Mouse (Mus musculus) forebrain, embryonic 16.5 days (tissue): Measurements from ENCODE around the gene Mrln. TPM values are rescaled to one million over a fixed set of nuclear protein-coding genes. Genes with fewer than 3 reads are reported as not detected.

ENCODE experiments used
- ATAC-seq: fragments of 200-750 bp; cut with Nextera tagmentation; 2 replicates; pipeline ENCODE4 v1.8.0; 2017; ENCODE audit warnings: mild to moderate bottlenecking, moderate library complexity
- H3K27ac ChIP-seq: fragments of 300-500 bp; sonication (generic); 2 replicates; pipeline ENCODE4 v1.5.1; 2014; ENCODE audit warnings: low read length, control low read depth
- H3K27me3 ChIP-seq: fragments of 300-500 bp; sonication (generic); replicated peaks from 2 replicates; pipeline ENCODE4 v1.6.1; 2014; ENCODE audit warnings: low read length; ENCODE audit not compliant: control insufficient read depth, insufficient read depth
- H3K36me3 ChIP-seq: fragments of 300-500 bp; sonication (generic); 2 replicates; pipeline ENCODE4 v1.6.1; 2014; ENCODE audit not compliant: control insufficient read depth, insufficient read depth
- H3K4me1 ChIP-seq: fragments of 300-500 bp; sonication (generic); replicated peaks from 2 replicates; pipeline ENCODE4 v1.6.1; 2014; ENCODE audit warnings: low read length; ENCODE audit not compliant: control insufficient read depth, insufficient read depth
- H3K4me2 ChIP-seq: fragments of 300-500 bp; sonication (generic); 2 replicates; pipeline ENCODE4 v1.6.1; 2014; ENCODE audit warnings: mild to moderate bottlenecking, low read length, control low read depth
- H3K4me3 ChIP-seq: fragments of 300-500 bp; sonication (generic); replicated peaks from 2 replicates; pipeline ENCODE4 v1.5.1; 2014; ENCODE audit warnings: mild to moderate bottlenecking, low read length, control low read depth
- H3K9ac ChIP-seq: fragments of 300-500 bp; sonication (generic); replicated peaks from 2 replicates; pipeline ENCODE4 v1.6.1; 2014; ENCODE audit warnings: low read depth, low read length, control low read depth
- H3K9me3 ChIP-seq: fragments of 300-500 bp; sonication (generic); 2 replicates; pipeline ENCODE4 v1.6.1; 2016; ENCODE audit warnings: low read length; ENCODE audit not compliant: control insufficient read depth
- WGBS: fragments of 180-500 bp; shearing (Covaris S2); extraction: QIAGEN DNeasy Blood & Tissue Kit; methylation state at CpG from one replicate; pipeline ENCODE4 v1.1.7; 2014; 5-methylcytosine and 5-hydroxymethylcytosine counted together
- polyA plus RNA-seq: library from polyadenylated mRNA; unstranded; fragments of >200 nt; fragmentation: Nextera tagmentation; extraction: Ambion mirVana; gene quantifications from 2 replicates; pipeline ENCODE4 v1.2.1, GENCODE M21; 2015

Mrln gene
- polyA plus RNA-seq, 1 experiment from 2014 or later = not detected

DNA sequence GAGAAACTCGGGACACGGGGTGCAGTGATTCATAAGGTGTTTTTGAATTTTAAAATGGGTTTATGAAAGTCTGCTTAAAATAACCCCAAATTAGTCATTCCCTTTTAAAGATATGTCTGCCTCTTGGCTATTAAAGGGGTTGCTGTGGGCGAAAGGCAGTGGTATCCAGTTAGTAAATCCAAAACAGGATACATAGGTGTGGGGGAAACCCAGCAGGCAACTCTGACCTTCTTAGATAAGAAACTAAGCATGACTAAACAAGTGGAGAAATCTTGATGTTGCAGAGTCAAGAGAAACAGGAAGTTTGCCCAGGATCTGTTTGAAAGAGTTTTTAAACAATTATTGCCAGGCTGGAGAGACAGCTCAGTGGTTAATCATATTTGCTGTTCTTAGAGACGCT, 52.6 kb downstream of the Mrln start:
- WGBS = 91% methylated on average over 4 of the region's 4 CpGs
- no peaks in the 10 kb centered on the region for H3K27me3 ChIP-seq
- no peak for ATAC-seq
- H3K36me3 ChIP-seq = no peaks in the 10 kb centered on the region
- no peaks in the 10 kb centered on the region for H3K9me3 ChIP-seq
- H3K4me3 ChIP-seq = no peak overlapping the region
- H3K27ac ChIP-seq = no peak overlapping the region
- no peak overlapping the region for H3K9ac ChIP-seq
- no peak overlapping the region for H3K4me2 ChIP-seq
- no peaks in the 10 kb centered on the region for H3K4me1 ChIP-seq

DNA sequence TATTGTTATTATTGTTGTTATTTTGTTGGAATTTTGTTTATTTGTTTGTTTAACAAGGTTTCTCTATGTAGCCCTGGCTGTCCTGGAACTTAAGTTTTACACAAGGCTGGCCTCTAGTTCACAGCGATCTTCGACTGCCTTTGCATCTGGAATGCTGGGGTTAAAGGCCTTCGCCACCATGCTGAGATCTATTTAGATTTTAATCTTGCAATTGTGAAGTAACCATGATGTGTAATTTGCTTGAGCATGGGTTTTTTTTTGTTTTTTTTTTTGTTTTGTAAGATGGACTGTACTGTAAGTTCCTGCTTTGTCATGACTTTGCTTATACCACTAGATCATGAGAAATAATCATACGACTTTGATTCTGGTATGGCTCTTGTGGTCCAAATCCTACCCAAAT, 56.4 kb downstream of the Mrln start:
- Histone ChIP-seq H3K9ac (no peak overlapping the region), H3K4me2 (no peak overlapping the region), H3K4me1 (no peaks in the 10 kb centered on the region), H3K4me3 (no peak overlapping the region), H3K36me3 (no peaks in the 10 kb centered on the region), H3K27me3 (no peaks in the 10 kb centered on the region), H3K27ac (no peak overlapping the region), H3K9me3 (no peaks in the 10 kb centered on the region)
- no peak for ATAC-seq
- 58% methylated on average over 4 of the region's 4 CpGs for WGBS

DNA sequence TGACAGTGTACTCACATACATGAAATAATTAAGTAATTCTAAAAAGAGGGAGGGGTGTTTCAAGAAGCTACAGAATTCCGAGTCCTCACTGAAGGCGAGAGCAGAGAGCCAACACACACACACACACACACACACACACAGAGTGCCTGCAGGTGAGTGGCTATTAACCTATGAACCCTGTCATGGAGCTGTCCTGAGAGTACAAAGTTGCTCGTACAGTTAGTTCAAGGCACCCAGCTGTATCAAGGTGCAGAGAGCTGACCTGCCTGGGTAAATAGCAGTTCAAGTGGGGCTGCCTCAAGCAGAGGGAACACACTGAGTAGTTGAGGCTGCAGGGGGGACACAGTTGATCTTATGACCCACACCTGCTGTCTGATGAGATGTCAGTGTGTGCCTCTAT, 57.6 kb downstream of the Mrln start:
- Histone ChIP-seq H3K9ac (no peak overlapping the region), H3K4me3 (no peak overlapping the region), H3K4me2 (no peak overlapping the region), H3K27me3 (no peaks in the 10 kb centered on the region), H3K36me3 (no peaks in the 10 kb centered on the region), H3K4me1 (no peaks in the 10 kb centered on the region), H3K27ac (no peak overlapping the region), H3K9me3 (no peaks in the 10 kb centered on the region)
- no peak for ATAC-seq
- 88% methylated on average over 3 of the region's 3 CpGs for WGBS

DNA sequence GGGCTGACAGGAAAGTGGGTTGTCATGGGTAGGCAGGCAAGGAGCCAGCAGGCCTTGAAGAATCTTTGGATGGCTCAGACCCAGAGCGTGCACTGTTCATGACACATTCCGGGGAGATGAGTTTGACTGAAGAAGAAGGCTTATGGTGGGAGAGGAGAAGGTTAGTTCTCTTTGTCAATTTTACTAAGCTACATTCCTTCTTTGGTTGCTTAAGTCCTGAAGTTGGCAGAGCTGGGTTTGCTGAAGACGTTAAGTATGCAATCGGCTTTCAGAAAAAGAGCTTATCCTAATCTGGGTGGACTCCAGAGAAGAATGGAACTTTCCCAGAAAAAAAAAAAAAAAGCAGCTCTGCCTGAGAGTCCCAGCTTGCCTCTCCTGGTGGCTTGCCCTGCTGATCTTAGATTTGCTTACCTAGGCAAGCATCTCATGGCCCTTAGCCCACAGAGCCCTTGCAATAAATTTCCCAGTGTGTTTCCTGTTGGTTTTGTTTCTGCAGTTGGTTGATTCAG, 59.3 kb downstream of the Mrln start:
- no peaks in the 10 kb centered on the region for H3K27me3 ChIP-seq
- ATAC-seq = no peak

DNA sequence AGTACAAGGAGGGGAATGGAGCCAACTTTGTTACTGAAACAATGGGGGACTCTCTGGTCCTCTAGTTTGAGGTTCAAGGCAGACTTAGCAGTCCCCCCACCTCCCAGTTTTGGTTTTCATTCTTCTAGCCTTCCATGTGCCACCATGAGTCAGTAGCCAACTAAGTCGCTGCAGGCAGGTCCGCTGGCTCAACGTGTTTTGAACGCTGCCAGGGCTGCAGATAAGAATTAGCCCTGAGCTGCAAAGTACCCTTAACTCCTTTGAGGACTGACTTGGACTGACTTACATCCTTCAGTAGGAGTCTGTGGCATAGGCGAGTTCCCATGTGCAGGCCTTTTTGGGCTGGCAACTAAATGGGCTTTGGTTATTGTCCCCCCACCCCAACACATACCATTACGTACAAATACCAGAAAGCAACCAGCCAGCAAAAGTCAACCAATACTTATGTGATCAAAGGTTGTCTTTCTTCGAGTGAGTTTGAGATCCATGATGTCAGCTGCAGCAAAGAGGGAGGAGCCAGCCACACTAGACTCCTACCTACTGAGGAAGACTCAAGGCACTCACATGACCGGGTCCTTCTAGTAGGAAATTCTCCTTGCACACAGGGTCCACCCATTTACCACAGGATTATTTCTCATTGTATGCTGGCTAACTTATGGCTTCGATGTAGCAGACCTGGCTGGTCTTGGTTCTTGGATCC, 60.0 kb downstream of the Mrln start:
- no peak overlapping the region for H3K9ac ChIP-seq
- no peaks in the 10 kb centered on the region for H3K36me3 ChIP-seq
- no peak overlapping the region for H3K4me3 ChIP-seq
- H3K27me3 ChIP-seq = no peaks in the 10 kb centered on the region
- no peaks in the 10 kb centered on the region for H3K9me3 ChIP-seq
- H3K4me1 ChIP-seq = peaks cover 4% of the 10 kb centered on the region; the same call in 1 of the 2 replicates
- no peak for ATAC-seq
- WGBS = 84% methylated on average over 9 of the region's 9 CpGs
- no peak overlapping the region for H3K27ac ChIP-seq
- H3K4me2 ChIP-seq = no peak overlapping the region

More for the DNA sequence above, 59.3 kb downstream of the Mrln start:
- no peak overlapping the region for H3K27ac ChIP-seq
- 55% methylated on average over 4 of the region's 4 CpGs for WGBS
- H3K4me3 ChIP-seq = no peak overlapping the region
- no peak overlapping the region for H3K4me2 ChIP-seq
- H3K9ac ChIP-seq = no peak overlapping the region
- H3K9me3 ChIP-seq = no peaks in the 10 kb centered on the region
- no peaks in the 10 kb centered on the region for H3K4me1 ChIP-seq
- no peaks in the 10 kb centered on the region for H3K36me3 ChIP-seq

DNA sequence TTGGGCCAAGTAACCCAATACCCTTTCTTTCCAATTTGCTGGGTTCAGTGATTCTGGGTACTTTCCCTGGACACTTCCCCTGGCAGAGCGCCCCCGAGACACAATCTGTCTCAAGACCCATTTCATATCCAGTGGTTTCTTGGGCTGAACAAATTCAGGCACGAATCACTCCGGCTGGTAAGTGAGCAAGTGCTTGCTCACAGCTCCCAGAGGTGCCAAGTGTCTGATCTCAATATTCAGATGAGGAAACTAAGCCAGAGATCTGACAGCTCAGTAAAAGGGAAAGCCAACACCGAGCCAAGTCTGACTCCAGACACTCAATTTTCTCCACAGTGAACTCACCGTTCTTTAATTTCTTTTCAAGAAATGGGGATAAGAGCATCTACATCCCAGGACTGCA, 62.0 kb downstream of the Mrln start:
- Histone ChIP-seq H3K27ac (no peak overlapping the region), H3K9me3 (no peaks in the 10 kb centered on the region), H3K27me3 (no peaks in the 10 kb centered on the region), H3K4me3 (no peak overlapping the region), H3K36me3 (no peaks in the 10 kb centered on the region), H3K4me1 (peaks cover 4% of the 10 kb centered on the region; the same call in 1 of the 2 replicates), H3K9ac (no peak overlapping the region), H3K4me2 (no peak overlapping the region)
- ATAC-seq = peak; percentile 57
- 60% methylated on average over 6 of the region's 6 CpGs for WGBS

DNA sequence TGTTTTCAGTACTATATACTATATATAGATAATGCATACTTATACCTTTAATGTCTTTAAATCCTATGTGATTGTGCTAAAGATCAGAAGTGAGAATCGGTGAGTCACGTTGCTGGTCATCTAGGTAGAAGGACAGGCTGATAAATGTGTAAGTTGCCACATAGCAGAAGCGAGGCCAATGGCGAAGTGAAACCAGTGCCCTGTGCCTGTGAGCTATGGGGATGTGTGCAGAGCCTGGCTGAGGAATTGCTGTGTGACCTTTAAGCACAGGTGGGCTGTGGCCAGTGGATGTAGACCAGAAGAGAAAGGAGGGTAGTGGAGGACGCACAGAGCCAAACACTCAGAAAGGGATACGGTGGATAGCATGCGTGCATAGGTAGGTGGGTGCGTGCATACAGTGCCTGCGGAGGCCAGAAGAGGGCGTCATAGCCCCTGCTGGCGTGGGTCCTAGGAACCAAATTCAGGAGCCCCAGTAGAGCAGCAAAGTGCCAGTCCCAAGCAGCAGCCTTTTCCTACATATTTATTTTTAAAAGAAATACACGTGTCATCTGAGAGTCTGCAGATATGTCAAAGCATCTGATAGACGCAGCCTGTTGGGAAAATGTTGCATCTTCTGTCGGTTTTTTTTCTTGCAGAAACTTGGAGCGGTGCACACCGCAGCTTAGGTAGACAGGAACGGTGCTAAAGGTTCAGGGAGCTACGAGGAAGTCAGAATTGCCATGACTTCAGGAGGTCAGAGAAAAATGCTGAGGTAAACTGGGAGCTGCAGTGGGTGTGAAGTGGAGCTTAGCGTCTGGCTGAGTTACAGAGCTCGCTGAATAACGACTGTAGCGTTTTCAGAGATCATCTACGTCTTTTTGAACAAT, 64.3 kb downstream of the Mrln start:
- no peaks in the 10 kb centered on the region for H3K9me3 ChIP-seq
- WGBS = 70% methylated on average over 23 of the region's 23 CpGs
- ATAC-seq = no peak
- no peak overlapping the region for H3K27ac ChIP-seq
- no peak overlapping the region for H3K4me3 ChIP-seq
- no peak overlapping the region for H3K4me2 ChIP-seq
- no peaks in the 10 kb centered on the region for H3K27me3 ChIP-seq
- peaks cover 4% of the 10 kb centered on the region; the same call in 1 of the 2 replicates for H3K4me1 ChIP-seq
- H3K9ac ChIP-seq = no peak overlapping the region
- no peaks in the 10 kb centered on the region for H3K36me3 ChIP-seq

Other genes starting within 250 kb of the Mrln start
- gene Ccdc6, start 107.5 kb upstream of the Mrln start, polyA plus RNA-seq = 16.1 and 18.1 TPM in 2 replicates
- 1.2 and 1.7 TPM in 2 replicates for gene Slc16a9, start 40.4 kb downstream of the Mrln start, polyA plus RNA-seq
- gene Fam13c, start 235.8 kb downstream of the Mrln start, polyA plus RNA-seq = 27.7 and 27.8 TPM in 2 replicates